ENCODE assay signal across 7 mouse cellular contexts in the genomic region with DNA sequence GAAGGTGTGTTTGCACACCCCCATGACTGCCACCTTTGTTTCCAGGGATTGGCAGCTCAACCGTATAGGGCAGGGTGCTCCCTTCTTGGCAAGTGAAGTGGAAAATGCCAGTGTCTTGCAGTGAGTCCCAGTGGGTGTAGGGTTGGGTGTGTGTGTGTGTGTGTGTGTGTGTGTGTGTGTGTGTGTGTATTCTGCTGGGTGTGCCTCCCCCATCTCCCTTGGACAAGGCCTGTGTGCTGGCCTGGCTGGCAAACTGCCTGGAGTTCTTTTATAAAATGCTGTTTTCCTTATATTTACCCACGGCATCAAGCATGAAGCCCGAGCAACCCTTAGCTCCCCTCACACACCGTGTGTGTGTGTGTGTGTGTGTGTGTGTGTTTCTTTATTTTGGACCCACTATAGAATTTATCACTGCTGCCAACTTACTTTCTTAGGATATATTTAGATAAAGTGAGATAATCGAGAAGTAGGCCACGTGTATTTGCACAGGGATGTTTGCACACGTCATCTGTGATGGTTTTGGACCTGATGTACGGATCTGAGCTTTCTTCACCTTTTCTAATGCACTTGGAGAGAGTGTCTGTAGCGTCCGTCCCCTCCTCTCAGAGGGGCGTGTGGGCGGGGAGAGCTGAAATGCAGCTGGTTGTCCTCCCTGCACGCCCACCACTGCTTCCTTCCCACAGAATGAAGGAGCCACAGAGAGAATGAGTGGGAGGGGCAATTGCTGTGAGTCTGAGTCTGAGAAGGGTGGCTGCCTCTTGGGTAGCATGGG.
DNase-seq lines count a peak whose midpoint lies in the region; ATAC-seq lines count a peak whose summit lies in the region.

No protein-coding gene starts in this region.

- intact Hi-C loops in left cerebral cortex, postnatal 4 days (cut with DNase I), result loop anchor here (10.0 kb wide), 1 partner anchor 152 kb away; no protein-coding TSS in a partner anchor

- peak; percentile 51 for DNase-seq in left cerebral cortex, adult 11 months (ENCODE audit: low spot score)
- no peak for DNase-seq in left cerebral cortex, postnatal 4 days
- peak; percentile 49 to 64 for DNase-seq in frontal cortex, postnatal 10 days (ENCODE audit: low spot score in 2 of 2)
- DNase-seq in lung, postnatal 36 days, result peak; percentile 66
- no peak for DNase-seq in spleen, postnatal 4 days (ENCODE audit: low spot score in 2 of 2)

- ATAC-seq in common myeloid progenitor, adult 5-6 weeks (replicated peaks; ENCODE audit: low read depth, poor library complexity, severe bottlenecking), result peak; percentile 26; the same call in 1 of the 2 replicates
- ATAC-seq in megakaryocyte-erythroid progenitor cell, adult 5-6 weeks (replicated peaks; ENCODE audit: low FRiP score, low TSS enrichment, poor library complexity, severe bottlenecking), result no peak

Comparison
In these comparisons a context has a peak if more than half of its experiments do, and no peak if none do; other contexts are left out.
1. DNase-seq: peak in left cerebral cortex, adult 11 months (single experiment), frontal cortex, postnatal 10 days (2 of 2) and lung, postnatal 36 days (single experiment); none in left cerebral cortex, postnatal 4 days (single experiment) and spleen, postnatal 4 days (0 of 2).